Mouse (Mus musculus) lung, adult 2 months (tissue): ENCODE results near the gene Slc25a45.

Source experiments
- CTCF ChIP-seq: fragments of 200-500 bp; IDR thresholded peaks from 2 replicates; pipeline ENCODE4 v1.5.1; 2011; ENCODE audit warnings: mild to moderate bottlenecking, low read length, control low read depth; ENCODE audit not compliant: insufficient read depth
- POLR2A ChIP-seq: fragments of 200-500 bp; IDR thresholded peaks from 2 replicates; pipeline ENCODE4 v1.6.1; 2011; ENCODE audit warnings: low read depth, mild to moderate bottlenecking, control low read depth, low read length, borderline replicate concordance; ENCODE audit errors: extremely low read depth

- TF ChIP-seq CTCF (no peak), POLR2A (no peak)
These were observed 15.1 kb upstream of the Slc25a45 start for GRCm38 (mm10) chr19:5862335-5863085.
